Mouse (Mus musculus): ENCODE results near the gene Rnf31.

- TF ChIP-seq CTCF (IDR thresholded peaks at IDR 0.05; ENCODE audit: borderline replicate concordance, insufficient read depth, low read length) (no peak), POLR2A (IDR thresholded peaks at IDR 0.05; ENCODE audit: low read depth, low read length) (no peak)
These were observed 15.1 kb upstream of the Rnf31 start for GRCm38 (mm10) chr14:55576376-55576775.
